Mouse (Mus musculus): ENCODE results near the gene Nusap1.
"Not testable (repeated sequence)": the region's sequence is repeated elsewhere in the genome, so short reads cannot be mapped to it uniquely, and the experiment has no call there.

The Nusap1 gene

DNA sequence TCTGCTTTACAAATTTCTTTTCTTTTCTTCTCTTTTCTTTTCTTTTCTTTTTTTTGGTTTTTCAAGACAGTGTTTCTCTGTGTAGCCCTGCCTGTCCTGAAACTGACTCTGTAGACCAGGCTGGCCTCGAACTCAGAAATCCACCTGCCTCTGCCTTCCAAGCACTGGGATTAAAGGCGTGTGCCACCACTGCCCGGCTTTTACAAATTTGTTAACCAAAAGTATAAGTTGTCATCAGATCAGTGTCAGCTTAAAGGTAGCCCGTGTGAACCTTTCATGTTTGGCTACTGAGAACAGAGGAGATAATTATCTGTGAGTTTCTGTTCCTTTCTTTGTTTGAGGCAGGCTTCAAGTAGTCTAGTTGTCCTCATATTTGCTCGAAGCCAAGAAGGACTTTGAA, 26.2 kb downstream of the Nusap1 start:
- no peak for DNase-seq (ENCODE audit: low spot score)

GRCm38 (mm10) chr2:119662220-119663182, 44.4 kb downstream of the Nusap1 start, which contains the start of gene Ndufaf1:
Gene Ndufaf1, minus strand, starts transcription at chr2:119662827.
- peak; percentile 84 for DNase-seq (ENCODE audit: low spot score)

- not testable (repeated sequence) for DNase-seq (ENCODE audit: low spot score)
Observed at GRCm38 (mm10) chr2:119665744-119666143, 47.6 kb downstream of the Nusap1 start.

DNA sequence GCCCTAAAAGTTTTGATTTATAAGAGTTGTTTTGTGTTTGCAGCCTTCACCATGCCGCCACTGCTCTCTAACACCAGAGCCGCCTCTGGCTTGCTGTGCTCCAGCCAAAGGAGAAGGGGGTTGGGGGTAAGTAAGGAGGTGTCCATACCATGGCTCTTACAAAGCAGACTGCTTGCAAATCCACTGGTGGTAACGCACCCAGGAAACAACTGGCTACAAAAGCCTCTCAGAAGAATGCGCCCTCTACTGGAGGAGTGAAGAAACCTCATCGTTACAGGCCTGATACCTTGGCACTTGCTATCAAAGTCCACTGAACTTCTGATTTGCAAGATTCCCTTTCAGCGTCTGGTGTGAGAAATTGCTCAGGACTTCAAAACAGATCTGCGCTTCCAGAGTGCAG, 50.9 kb downstream of the Nusap1 start:
- DNase-seq (ENCODE audit: low spot score), result no peak

GRCm38 (mm10) chr2:119674525-119675214, 56.6 kb downstream of the Nusap1 start, which contains the start of gene Rtf1:
Gene Rtf1, plus strand, starts transcription at chr2:119675068.
- DNase-seq (ENCODE audit: low spot score), result peak; percentile 80

- DNase-seq (ENCODE audit: low spot score), result peak; percentile 48
Observed at GRCm38 (mm10) chr2:119675215-119675784, 57.2 kb downstream of the Nusap1 start.

DNA sequence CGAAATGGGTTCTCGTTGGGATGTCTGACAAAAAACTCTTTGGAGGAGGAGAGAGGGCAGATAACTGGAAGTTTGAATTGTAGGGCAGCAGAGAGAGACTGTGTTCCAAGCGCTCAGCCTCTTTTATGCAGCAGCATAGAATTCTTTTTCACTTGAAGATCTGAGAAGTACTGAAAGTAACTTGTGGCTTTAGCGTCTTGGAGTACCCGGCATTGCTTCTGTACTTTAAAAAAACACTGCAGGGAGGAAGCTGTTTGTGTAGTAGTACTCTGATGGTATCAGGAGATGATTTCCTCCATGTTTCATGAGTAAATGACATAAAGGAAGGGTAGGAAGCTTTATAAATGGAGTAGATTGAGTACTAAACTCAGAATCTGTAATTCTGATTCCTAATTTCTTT, 57.7 kb downstream of the Nusap1 start:
- DNase-seq (ENCODE audit: low spot score), result peak; percentile 26

GRCm38 (mm10) chr2:119683706-119684105, 65.6 kb downstream of the Nusap1 start:
- DNase-seq (ENCODE audit: low spot score), result no peak

- no peak for DNase-seq (ENCODE audit: low spot score)
Observed at GRCm38 (mm10) chr2:119692003-119692701, 74.1 kb downstream of the Nusap1 start.

- no peak for DNase-seq (ENCODE audit: low spot score)
Observed at GRCm38 (mm10) chr2:119694826-119695225, 76.7 kb downstream of the Nusap1 start.

GRCm38 (mm10) chr2:119696111-119696510, 78.0 kb downstream of the Nusap1 start:
- DNase-seq (ENCODE audit: low spot score), result no peak

GRCm38 (mm10) chr2:119698472-119698871, 80.4 kb downstream of the Nusap1 start:
- no peak for DNase-seq (ENCODE audit: low spot score)

- no peak for DNase-seq (ENCODE audit: low spot score)
Observed at GRCm38 (mm10) chr2:119699962-119700361, 81.9 kb downstream of the Nusap1 start.

All from c-Kit-positive CD71-positive TER-119-positive erythroid progenitor cells, embryonic 14.5 days (primary cell).